In the genomic region with DNA sequence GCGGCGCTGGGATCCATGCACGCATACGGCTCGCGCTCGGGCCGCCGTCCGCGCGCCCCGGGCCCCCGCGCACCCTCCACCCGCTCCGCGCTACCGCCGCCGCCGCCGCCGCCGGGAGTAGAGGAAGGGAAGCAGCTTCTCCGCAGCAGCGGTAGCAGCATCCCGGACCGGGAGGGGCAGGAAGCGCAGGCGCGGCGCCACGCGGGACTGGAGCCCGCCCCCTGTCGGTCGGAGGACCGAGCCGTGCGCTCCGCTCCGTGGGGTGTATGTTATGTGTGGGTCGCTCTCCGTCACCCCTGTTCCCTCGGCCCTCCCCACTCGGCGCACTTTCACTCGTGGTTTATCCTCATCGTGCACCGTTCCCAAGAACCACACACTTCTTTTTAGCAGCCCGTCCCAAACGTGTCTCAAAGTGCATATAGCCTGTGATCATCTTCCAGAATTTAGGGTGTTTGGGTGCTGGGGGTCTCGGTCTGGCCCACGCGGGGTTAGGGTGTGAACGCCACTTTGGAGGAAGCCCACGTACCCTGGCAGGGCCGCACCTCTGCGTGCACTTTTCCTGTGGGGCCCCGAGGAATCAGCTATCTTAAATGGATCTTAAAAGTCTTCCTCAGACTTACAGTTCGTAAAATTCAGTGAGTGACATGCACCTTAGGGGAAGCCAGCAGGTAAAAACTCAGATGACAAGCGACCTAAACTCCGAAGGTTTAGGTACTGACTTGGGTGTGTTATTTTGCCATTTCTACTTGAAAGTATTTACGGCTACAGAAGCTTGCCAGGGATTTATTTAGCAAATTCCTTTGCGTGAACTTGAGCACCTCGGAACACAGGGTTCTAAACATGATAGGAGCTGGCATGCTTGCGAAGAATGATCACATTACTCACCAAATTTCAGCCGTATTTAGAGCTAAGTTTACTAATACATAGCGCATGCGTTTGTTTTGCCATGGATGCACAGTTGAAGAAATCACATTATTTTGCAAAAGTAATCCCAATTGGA, we compare ENCODE assay signal across 8 mouse cellular contexts. TPM values are rescaled to one million over a fixed set of nuclear protein-coding genes. Genes with fewer than 3 reads are reported as not detected.
DNase-seq lines count a peak whose midpoint lies in the region; ATAC-seq lines count a peak whose summit lies in the region.

TSS of gene Rab12 (minus strand) at position 176 of the 1,000 bp plus-strand sequence.

- H3K27me3 ChIP-seq in hindbrain, embryonic 14.5 days (ENCODE audit: control insufficient read depth, insufficient read depth, low read length), result no peaks in the 10 kb centered on the region

- H3K4me1 ChIP-seq in hindbrain, embryonic 14.5 days (replicated peaks; ENCODE audit: control insufficient read depth, insufficient read depth, low read length), result peaks cover 22% of the 10 kb centered on the region

- H3K9me3 ChIP-seq in hindbrain, embryonic 14.5 days (ENCODE audit: control insufficient read depth, low read length), result no peaks in the 10 kb centered on the region

- peak; percentile 93 for ATAC-seq in hindbrain, embryonic 14.5 days (ENCODE audit: low FRiP score)

- no peaks in the 10 kb centered on the region for H3K36me3 ChIP-seq in hindbrain, embryonic 14.5 days (replicated peaks; ENCODE audit: control insufficient read depth, insufficient read depth)

- peak within 1 kb of the TSS; percentile 98 for H3K9ac ChIP-seq in hindbrain, embryonic 14.5 days

- H3K4me2 ChIP-seq in hindbrain, embryonic 14.5 days (replicated peaks), result peak within 1 kb of the TSS; percentile 91

- 14% methylated on average over 42 of the region's 71 CpGs for whole genome bisulfite sequencing in hindbrain, embryonic 14.5 days

- DNase-seq in NIH3T3 (ENCODE audit: low read depth), result peak; percentile 94
- DNase-seq in cerebellum, postnatal 14 days, result peak; percentile 95 to 96
- DNase-seq in frontal cortex, postnatal 25 days (ENCODE audit: low spot score in 2 of 2), result peak; percentile 68 to 78
- DNase-seq in hindbrain, embryonic 14.5 days (ENCODE audit: low spot score), result peak; percentile 92
- DNase-seq in layer of hippocampus, postnatal 36 days, result peak; percentile 79 to 86
- DNase-seq in lung, postnatal 36 days, result peak; percentile 86
- peak; percentile 93 for DNase-seq in retina, postnatal 1 day
- peak; percentile 74 to 81 for DNase-seq in urinary bladder, adult 18-20 months (ENCODE audit: low spot score in 2 of 2)

- H3K27ac ChIP-seq in hindbrain, embryonic 14.5 days, result peak within 1 kb of the TSS; percentile 78

- peak within 1 kb of the TSS; percentile 93 for H3K4me3 ChIP-seq in hindbrain, embryonic 14.5 days (replicated peaks; ENCODE audit: low read length)

RNA-seq across cellular contexts. Expression of gene Rab12, which starts in this region (rescaled TPM):
- polyA plus RNA-seq in hindbrain, embryonic 14.5 days (2014; fragmentation: Nextera tagmentation; extraction: Ambion mirVana), result 96.6 and 102 TPM in 2 replicates
- total RNA-seq in layer of hippocampus, postnatal 36 days (2021), result 100 to 1,000 TPM; 103 to 108 TPM

Comparison
In these comparisons a context has a peak if more than half of its experiments do, and no peak if none do; other contexts are left out.
1. Peak in every context shown above with its lines: DNase-seq, ATAC-seq, H3K4me3 ChIP-seq and H3K27ac ChIP-seq.